Mouse (Mus musculus) limb, embryonic 10.5 days (tissue): ENCODE data around the gene Nfe2. TPM values are rescaled to one million over a fixed set of nuclear protein-coding genes. Genes with fewer than 3 reads are reported as not detected.

Source experiments
- DNase-seq: peaks from one replicate; pipeline ENCODE4 v3.0.0-alpha.2; 2017; ENCODE audit warnings: low spot score
- H3K27ac ChIP-seq: fragments of 300-500 bp; sonication (generic); 2 replicates; pipeline ENCODE4 v1.5.1; 2016; ENCODE audit warnings: mild to moderate bottlenecking
- H3K27me3 ChIP-seq: fragments of 300-500 bp; sonication (generic); 2 replicates; pipeline ENCODE4 v1.6.1; 2016; ENCODE audit warnings: low read depth, mild to moderate bottlenecking; ENCODE audit not compliant: poor library complexity, severe bottlenecking
- H3K36me3 ChIP-seq: fragments of 300-500 bp; sonication (generic); 2 replicates; pipeline ENCODE4 v1.6.1; 2016; ENCODE audit warnings: mild to moderate bottlenecking, moderate library complexity
- H3K4me1 ChIP-seq: fragments of 300-500 bp; sonication (generic); 2 replicates; pipeline ENCODE4 v1.6.1; 2016
- H3K4me3 ChIP-seq: fragments of 300-500 bp; sonication (generic); 2 replicates; pipeline ENCODE4 v1.5.1; 2016; ENCODE audit warnings: mild to moderate bottlenecking, moderate library complexity
- H3K9me3 ChIP-seq: fragments of 300-500 bp; sonication (generic); replicated peaks from 2 replicates; pipeline ENCODE4 v1.6.1; 2016; ENCODE audit warnings: mild to moderate bottlenecking
- WGBS: fragments of 180-500 bp; shearing (Covaris S2); methylation state at CpG from one replicate; pipeline ENCODE4 v1.1.7; 2016; 5-methylcytosine and 5-hydroxymethylcytosine counted together
- polyA plus RNA-seq: library from polyadenylated mRNA; unstranded; fragments of >200 nt; fragmentation: Nextera tagmentation; extraction: Ambion mirVana; gene quantifications from 2 replicates; pipeline ENCODE4 v1.2.1, GENCODE M21; 2016

The Nfe2 gene
- polyA plus RNA-seq = 5.9 and 6.1 TPM in 2 replicates

DNA sequence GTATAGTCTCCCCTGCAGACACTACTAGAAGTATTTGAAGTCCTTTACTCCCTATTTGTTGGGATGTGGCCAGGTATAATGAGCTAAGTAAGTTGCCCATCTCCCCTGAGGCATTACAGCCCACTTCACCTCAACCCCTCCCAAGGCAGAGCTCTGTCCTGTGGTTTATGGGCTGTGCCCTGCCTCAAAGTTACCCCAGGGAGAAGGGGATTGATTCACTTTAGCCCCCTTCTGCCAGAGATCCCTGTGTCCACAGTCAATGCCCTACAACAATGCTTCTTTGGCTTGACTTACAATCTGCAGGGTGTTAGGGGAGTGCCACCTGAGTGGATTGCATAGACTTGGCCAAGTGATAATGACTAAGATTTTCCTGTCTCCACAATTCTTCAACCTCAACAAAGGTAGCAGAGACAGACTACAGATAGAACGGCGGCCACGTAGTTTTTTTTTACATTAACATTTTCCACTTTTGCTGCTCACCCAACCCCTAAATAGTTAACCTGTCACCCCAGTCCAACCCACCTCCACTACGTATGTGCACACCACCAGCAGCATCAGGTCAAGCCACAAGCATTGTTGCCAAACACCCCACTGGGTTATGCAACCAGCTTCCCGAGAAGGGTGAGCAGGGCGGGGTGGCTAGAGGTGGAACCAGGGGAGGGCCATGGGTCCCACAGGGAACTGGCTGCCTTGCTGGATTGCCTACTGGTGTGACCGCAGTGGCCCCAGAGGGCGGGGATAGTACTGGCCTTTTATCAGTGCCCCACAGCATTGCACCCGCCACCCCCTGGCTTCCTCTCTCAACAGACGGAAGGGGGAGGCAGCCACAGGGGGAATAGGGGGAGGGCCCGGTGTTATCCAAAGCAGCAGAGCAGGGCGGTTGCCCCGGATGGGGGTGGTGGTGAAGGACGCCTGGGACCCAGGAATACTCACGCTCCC, at the start of gene Nfe2:
Gene Nfe2 (minus strand): TSS at position 614 of the 939 bp plus-strand sequence.
- no peaks in the 10 kb centered on the region for H3K36me3 ChIP-seq
- H3K4me1 ChIP-seq = peaks cover 27% of the 10 kb centered on the region
- peak within 1 kb of the TSS; percentile 70 for H3K27ac ChIP-seq
- no peaks in the 10 kb centered on the region for H3K9me3 ChIP-seq
- WGBS = 12% methylated on average over 15 of the region's 15 CpGs
- peaks cover 23% of the 10 kb centered on the region for H3K27me3 ChIP-seq
- peak within 1 kb of the TSS; percentile 34 for H3K4me3 ChIP-seq
- DNase-seq = peak; percentile 43

DNA sequence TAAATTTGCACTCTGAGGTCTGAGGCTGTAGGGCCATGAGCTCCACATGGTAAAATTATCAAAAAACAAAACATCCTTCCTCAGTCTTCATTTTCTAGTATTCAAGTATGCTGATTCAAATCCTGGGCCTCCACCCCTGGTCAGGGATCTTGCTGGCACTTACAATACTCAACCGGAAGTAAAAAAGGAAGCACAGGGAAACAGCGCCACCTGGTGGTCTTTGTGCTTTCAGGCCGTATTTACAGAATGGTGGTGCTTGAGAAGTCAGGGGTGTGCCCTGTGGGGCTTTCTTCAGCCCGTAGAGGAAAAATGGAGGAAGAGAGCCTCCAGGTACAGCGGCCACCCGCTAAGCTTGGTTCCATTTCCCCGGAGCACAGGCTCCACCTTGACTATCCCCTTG, 48.9 kb upstream of the Nfe2 start:
- Histone ChIP-seq H3K9me3 (no peaks in the 10 kb centered on the region), H3K27me3 (peaks cover 21% of the 10 kb centered on the region), H3K27ac (peak overlapping the region; percentile 50), H3K4me3 (no peak overlapping the region), H3K36me3 (no peaks in the 10 kb centered on the region), H3K4me1 (peaks cover 71% of the 10 kb centered on the region)
- 0% methylated on average over 7 of the region's 7 CpGs for WGBS
- peak; percentile 99 for DNase-seq

DNA sequence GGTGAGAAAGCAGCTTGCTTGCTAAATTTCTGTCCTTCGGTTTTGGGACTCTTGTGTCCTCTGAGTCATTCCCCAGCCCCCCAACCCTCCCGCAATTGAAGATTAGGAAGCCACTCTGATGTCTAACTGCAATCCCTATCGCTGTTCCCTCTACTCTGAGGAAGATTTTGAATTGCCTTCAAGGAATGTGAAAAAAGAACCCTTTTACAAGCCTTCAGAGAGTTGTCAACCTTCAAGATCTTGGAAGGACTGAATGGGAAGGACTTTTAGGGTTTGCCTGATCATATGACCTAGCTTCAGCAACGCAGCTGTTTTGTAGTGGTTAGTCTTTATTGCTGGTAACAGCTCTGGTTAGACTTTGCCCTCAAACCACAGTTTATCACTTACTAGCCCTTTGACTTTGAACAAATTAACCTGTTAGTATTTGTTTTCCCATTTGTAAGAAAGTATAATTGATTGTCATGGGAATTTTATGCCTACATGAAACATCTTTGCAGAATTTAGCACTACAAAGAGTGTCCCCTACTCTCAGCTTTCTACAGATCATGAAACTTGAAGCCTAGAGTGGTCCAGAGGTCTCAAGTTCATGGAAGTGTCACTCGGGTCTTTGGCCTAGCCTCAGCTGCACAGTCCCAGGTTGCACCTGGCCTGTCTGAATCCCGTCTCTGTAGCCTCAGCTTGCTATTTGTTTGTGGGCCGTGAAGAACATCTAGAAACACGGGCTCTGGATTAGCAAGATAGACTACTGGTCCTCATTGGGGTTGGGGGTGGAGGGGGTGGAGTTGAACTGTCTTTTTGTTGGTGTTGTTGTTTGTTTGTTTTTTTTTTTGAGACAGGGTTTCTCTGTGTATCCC, 47.8 kb upstream of the Nfe2 start:
- peak overlapping the region; percentile 51 for H3K4me3 ChIP-seq
- no peak for DNase-seq
- peaks cover 21% of the 10 kb centered on the region for H3K27me3 ChIP-seq
- WGBS = 23% methylated on average over 8 of the region's 8 CpGs
- H3K4me1 ChIP-seq = peaks cover 82% of the 10 kb centered on the region
- H3K27ac ChIP-seq = peak overlapping the region; percentile 94
- no peaks in the 10 kb centered on the region for H3K36me3 ChIP-seq
- H3K9me3 ChIP-seq = no peaks in the 10 kb centered on the region

DNA sequence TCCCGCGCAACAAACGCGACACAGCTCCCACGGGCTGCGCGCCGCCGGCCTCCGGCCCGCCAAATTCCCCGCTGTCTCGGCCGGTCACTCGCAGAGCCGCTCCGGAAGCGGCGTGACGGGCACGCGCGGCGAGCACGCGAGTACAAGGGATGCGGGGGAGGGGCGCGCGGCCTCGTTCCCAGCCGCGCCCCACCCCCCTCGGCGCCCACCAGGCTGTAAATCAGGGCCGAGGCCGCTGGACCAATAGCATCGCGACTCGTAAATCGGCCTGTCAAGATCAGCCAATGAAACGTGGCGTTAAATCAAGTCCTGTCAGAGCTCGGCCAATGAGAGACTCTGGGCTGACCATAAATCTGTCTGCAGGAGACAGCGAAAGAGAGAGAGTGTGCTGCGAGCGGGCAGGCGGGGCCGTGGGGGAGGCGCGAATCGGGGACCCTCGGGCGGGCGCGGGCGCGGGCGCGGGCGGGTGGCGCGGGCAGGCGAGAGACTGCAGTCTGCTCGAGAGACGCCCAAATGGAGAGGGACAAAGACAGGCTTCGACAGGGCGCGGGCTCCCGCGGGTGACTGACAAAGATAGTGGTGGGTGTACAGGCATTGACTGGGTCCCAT, 47.0 kb upstream of the Nfe2 start:
- Histone ChIP-seq H3K4me1 (peaks cover 87% of the 10 kb centered on the region), H3K36me3 (no peaks in the 10 kb centered on the region), H3K27ac (peak overlapping the region; percentile 94), H3K9me3 (no peaks in the 10 kb centered on the region), H3K4me3 (peak overlapping the region; percentile 51), H3K27me3 (peaks cover 21% of the 10 kb centered on the region)
- peak; percentile 99 for DNase-seq
- under 1% methylated on average over 71 of the region's 71 CpGs for WGBS

DNA sequence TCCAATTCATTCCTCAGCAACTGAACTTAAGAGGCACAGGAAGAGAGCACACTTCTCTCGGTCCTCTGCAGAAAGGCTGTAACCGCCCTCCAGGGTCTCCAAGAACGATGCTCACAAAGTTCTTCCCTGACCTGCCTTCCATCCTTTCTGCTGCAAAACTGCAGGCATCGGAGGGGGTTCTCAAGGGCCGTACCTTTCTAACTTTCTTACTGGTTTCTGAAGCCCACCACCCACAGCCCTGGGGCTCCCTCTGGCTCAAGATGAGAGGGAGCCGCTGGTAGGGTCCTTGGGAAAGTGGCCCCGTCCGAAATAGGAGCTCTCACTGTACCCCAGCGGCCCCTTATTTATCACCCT, 46.4 kb upstream of the Nfe2 start:
- Histone ChIP-seq H3K36me3 (no peaks in the 10 kb centered on the region), H3K27ac (peak overlapping the region; percentile 94), H3K4me3 (peak overlapping the region; percentile 51), H3K4me1 (peaks cover 92% of the 10 kb centered on the region), H3K9me3 (no peaks in the 10 kb centered on the region), H3K27me3 (peaks cover 18% of the 10 kb centered on the region)
- 0% methylated on average over 9 of the region's 9 CpGs for WGBS
- DNase-seq = no peak

DNA sequence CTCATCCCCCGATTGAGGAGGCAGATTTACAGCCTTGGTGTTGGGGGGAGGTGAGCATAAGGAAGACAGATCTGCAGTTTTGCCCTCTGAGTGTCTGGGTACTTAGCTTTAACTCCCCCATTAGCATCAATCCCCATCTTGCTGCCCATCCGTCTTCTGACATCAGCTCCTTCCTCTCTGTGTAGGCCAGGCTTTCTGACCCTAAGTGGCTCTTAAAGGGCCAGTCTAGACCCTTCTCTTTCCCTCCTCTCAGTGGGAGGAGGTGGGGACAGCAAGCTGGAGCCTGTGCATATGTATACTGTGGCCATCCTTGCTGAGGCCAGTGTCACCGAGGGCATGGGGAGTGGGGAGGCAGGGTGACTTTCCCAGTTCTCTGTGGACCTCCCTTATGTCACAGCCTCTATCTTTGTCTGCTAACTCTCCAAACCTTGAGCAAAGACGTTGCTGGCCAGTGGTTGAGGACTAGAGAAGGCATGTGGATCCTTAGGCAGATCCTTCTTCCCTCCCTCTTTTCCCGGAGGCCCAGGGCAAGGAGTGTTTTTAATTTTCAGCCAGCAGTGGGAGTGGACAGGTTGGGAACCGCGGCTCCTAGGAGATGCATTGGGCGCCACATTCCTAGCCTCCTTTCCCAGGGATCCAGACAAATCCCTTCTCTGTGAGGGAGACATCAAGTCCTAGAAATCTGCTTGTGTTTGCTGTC, 45.9 kb upstream of the Nfe2 start:
- Histone ChIP-seq H3K27me3 (peaks cover 13% of the 10 kb centered on the region), H3K9me3 (no peaks in the 10 kb centered on the region), H3K27ac (peak overlapping the region; percentile 94), H3K4me3 (peak overlapping the region; percentile 51), H3K4me1 (peaks cover 94% of the 10 kb centered on the region), H3K36me3 (peaks cover 5% of the 10 kb centered on the region)
- peak; percentile 63 for DNase-seq
- 1% methylated on average over 8 of the region's 8 CpGs for WGBS

DNA sequence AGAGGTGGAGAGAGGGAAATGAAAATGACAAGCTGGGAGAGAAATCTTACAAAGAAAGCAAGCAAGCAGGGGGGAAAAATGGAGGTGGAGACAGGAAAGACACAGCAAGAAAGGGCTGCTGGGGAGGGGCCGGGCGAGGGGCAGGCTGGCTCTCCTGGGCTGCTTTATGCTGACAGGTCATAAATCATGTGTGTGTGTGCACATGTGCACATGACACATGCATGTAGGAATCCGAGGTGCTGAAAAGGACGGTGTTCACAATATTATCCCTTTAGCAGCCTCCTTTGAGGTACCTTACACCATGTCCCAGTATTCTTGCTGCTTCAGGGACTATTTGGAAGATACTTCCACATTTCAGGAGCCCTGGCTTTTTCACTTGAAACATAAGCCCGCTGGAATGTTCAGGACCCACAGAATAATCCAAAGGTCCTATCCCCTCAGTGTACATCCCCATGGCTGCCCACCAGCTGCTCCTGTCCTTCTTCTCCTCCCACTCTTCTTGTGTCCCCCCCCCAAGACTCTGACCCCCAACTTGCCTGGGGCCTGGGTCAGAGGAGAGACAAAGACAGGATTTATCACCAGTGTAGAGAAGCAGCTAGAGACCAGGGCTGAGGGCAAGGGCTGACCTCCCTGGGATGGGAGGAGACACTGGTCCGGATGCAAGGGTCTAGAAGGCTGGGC, 44.3 kb upstream of the Nfe2 start:
- WGBS = 3% methylated on average over 6 of the region's 6 CpGs
- H3K27ac ChIP-seq = peak overlapping the region; percentile 94
- H3K4me3 ChIP-seq = peak overlapping the region; percentile 41
- H3K27me3 ChIP-seq = no peaks in the 10 kb centered on the region
- peak; percentile 83 for DNase-seq
- H3K36me3 ChIP-seq = peaks cover 21% of the 10 kb centered on the region
- no peaks in the 10 kb centered on the region for H3K9me3 ChIP-seq
- peaks cover 97% of the 10 kb centered on the region for H3K4me1 ChIP-seq

DNA sequence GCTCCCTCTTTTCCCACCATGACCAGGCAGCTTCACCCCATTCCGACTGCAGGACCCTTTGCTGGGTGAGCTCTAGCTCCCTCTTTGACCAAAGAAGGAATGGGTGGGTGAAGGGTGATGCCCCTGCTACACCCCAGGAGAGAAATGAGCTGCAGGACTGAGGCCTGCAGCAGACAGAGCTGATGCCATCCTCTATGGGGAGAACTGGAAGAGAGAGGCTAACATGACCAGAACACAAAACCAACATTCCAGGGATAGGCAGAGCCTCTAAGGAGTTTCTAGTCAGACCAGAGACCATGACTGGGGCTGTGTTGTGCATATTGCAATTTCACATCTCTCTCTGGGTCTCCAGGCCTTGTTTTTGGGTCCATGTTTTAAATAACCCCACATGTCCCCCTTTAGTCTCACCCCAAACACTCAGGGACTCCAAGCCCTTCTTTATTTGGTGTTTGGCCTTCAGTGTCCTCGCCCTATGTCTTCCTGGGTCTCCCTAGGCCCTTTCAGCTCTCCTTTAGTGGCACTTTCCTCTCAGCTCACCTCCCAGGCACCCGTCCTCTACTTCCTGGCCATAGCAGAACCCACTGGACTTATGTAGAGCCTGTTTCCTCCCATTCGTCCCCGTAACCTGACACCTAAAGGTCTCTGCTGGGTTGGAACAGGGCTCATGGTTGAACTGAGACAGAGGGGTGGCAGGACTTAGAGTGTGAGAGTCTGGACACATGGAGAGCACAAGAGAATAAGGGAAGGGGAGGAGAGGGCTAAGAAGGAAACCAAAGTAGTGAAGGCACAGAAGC, 43.5 kb upstream of the Nfe2 start:
- Histone ChIP-seq H3K27ac (peak overlapping the region; percentile 94), H3K9me3 (no peaks in the 10 kb centered on the region), H3K36me3 (peaks cover 25% of the 10 kb centered on the region), H3K4me1 (peaks cover 98% of the 10 kb centered on the region), H3K4me3 (peak overlapping the region; percentile 41), H3K27me3 (no peaks in the 10 kb centered on the region)
- DNase-seq = peak; percentile 70
- 5% methylated on average over 5 of the region's 5 CpGs for WGBS

DNA sequence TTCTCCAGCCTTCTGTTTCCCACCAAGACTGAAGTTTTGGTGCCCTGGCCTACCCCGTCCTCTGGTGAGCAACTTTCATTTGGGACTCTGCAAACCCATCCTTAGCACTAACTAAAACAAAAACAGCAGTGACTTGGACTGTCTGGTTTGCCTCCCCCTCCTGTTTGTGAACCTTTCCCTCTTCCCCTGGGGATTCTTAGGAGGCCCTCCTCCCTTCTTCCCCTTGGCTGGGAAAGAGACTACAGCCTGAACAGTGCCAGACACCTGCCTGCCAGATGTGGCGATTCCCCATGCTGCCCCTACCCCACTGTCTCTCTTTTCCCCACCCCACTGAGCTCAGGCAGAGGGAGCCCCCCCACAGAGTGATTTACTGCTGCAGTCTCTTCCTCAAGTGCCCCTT, 42.8 kb upstream of the Nfe2 start:
- H3K36me3 ChIP-seq = peaks cover 29% of the 10 kb centered on the region
- WGBS = 3% methylated on average over 2 of the region's 2 CpGs
- H3K4me3 ChIP-seq = peak overlapping the region; percentile 41
- peaks cover 98% of the 10 kb centered on the region for H3K4me1 ChIP-seq
- no peaks in the 10 kb centered on the region for H3K9me3 ChIP-seq
- peak overlapping the region; percentile 94 for H3K27ac ChIP-seq
- peak; percentile 87 for DNase-seq
- no peaks in the 10 kb centered on the region for H3K27me3 ChIP-seq

DNA sequence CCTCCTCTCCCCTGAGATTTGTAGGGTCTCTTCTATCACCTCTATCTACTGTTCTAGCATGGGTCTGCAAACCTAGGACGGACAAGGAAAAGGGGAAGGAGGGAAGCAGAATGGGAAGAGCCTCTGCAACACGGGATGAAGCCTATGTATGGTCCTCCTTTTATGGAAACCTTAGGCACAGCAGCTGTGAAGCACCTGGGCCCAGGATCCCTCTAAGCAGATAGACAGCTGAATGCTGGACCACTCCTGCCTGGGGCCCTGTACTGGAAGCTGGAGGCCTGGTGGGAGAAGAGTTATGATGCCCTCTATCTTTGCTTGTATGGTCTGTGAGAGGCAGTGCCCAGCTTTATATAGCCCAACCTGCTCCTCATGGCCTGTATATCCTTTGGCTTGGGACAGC, 42.4 kb upstream of the Nfe2 start:
- Histone ChIP-seq H3K4me1 (peaks cover 98% of the 10 kb centered on the region), H3K9me3 (no peaks in the 10 kb centered on the region), H3K36me3 (peaks cover 29% of the 10 kb centered on the region), H3K4me3 (peak overlapping the region; percentile 41), H3K27me3 (no peaks in the 10 kb centered on the region), H3K27ac (peak overlapping the region; percentile 94)
- peak; percentile 58 for DNase-seq
- 3% methylated on average over 2 of the region's 2 CpGs for WGBS

DNA sequence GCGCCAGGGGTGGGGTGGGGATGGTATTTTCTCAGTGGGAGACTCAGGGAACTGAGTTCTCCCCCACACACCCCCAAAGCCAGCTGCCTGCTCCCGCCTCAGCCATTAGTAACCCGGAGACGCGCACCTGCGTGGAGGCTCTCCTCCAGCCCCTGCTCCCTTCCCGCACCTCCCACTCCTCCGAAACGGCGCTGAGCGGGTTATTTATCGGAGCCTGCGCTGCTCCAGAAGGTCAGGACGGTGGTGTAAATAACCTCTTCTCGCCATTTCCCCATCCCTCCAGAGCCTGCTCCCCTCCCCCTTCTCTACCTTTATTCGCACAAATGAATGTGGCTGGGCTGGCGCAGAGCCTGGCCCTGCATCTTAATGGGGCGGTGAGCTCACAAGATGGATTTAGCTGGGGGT, 41.9 kb upstream of the Nfe2 start:
- peak overlapping the region; percentile 41 for H3K4me3 ChIP-seq
- H3K4me1 ChIP-seq = peaks cover 100% of the 10 kb centered on the region
- peaks cover 29% of the 10 kb centered on the region for H3K36me3 ChIP-seq
- peak; percentile 73 for DNase-seq
- no peaks in the 10 kb centered on the region for H3K9me3 ChIP-seq
- WGBS = 2% methylated on average over 18 of the region's 18 CpGs
- H3K27me3 ChIP-seq = no peaks in the 10 kb centered on the region
- peak overlapping the region; percentile 94 for H3K27ac ChIP-seq
